Comparison of ENCODE assay signal across 29 mouse cellular contexts in the genomic region with DNA sequence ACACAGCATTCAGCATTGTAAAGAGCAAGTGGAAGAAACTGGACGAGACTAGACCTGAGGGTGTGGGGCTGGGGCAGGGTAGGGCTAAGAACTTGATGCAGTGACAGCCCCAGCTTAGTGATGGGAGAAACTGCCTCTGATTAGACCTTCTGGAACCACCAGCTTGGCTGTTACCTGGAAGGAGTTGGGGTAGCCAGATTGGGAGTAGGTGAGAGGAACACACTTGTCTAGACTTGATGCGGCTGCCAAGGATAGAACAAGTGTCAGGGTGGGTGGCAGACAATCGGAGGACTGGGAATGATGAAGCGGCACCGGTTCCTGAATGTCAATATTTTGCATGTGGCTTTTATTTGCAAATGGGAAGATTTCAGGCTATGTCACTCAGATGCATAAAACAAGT. TPM values are rescaled to one million over a fixed set of nuclear protein-coding genes. Genes with fewer than 3 reads are reported as not detected.
DNase-seq lines count a peak whose midpoint lies in the region; ATAC-seq lines count a peak whose summit lies in the region.
"Had no signal": no experiment of that assay in that cellular context is flagged by ENCODE, and none has a peak within 500 bp of the region (broad histone marks: within the 10 kb centered on the region; RNA-seq: fewer than 3 reads in every experiment).

No protein-coding gene starts in this region.

- 0 out of 2 replicates have a peak, but pooled peaks cover 2% of the 10 kb centered on the region for H3K4me1 ChIP-seq in midbrain, embryonic 11.5 days (ENCODE audit: control insufficient read depth, insufficient read depth, low read length)
- H3K4me1 ChIP-seq in midbrain, embryonic 13.5 days (replicated peaks): peaks cover 27% of the 10 kb centered on the region
- no peaks in the 10 kb centered on the region for H3K4me1 ChIP-seq in kidney, embryonic 16.5 days (ENCODE audit: insufficient read depth, low read length)
- H3K4me1 ChIP-seq: liver, embryonic 12.5 days; megakaryocyte, embryonic 14.5 days had no signal

- H3K4me2 ChIP-seq in midbrain, embryonic 11.5 days: no peak overlapping the region
- no peak overlapping the region for H3K4me2 ChIP-seq in midbrain, embryonic 13.5 days (replicated peaks)
- no peak overlapping the region for H3K4me2 ChIP-seq in kidney, embryonic 16.5 days (replicated peaks; ENCODE audit: low read depth, low read length)
- H3K4me2 ChIP-seq: heart, embryonic 11.5 days; liver, embryonic 12.5 days had no signal

- H3K27me3 ChIP-seq in midbrain, embryonic 11.5 days (ENCODE audit: control insufficient read depth, insufficient read depth, low read length): no peaks in the 10 kb centered on the region
- 0 out of 2 replicates have a peak, but pooled peaks cover 3% of the 10 kb centered on the region for H3K27me3 ChIP-seq in midbrain, embryonic 13.5 days
- H3K27me3 ChIP-seq in kidney, embryonic 16.5 days (ENCODE audit: insufficient read depth, low read length): no peaks in the 10 kb centered on the region
- H3K27me3 ChIP-seq: liver, embryonic 12.5 days had no signal

- no peak overlapping the region for H3K4me3 ChIP-seq in midbrain, embryonic 11.5 days (ENCODE audit: low read depth, low read length)
- H3K4me3 ChIP-seq in midbrain, embryonic 13.5 days (replicated peaks): no peak overlapping the region
- H3K4me3 ChIP-seq in kidney, embryonic 16.5 days (ENCODE audit: low read length): no peak overlapping the region
- H3K4me3 ChIP-seq: gastrocnemius, adult 2 months; liver, embryonic 12.5 days; megakaryocyte, embryonic 14.5 days; myocyte had no signal

- no peaks in the 10 kb centered on the region for H3K9me3 ChIP-seq in midbrain, embryonic 11.5 days (ENCODE audit: control insufficient read depth, low read length)
- H3K9me3 ChIP-seq in midbrain, embryonic 13.5 days: no peaks in the 10 kb centered on the region
- no peaks in the 10 kb centered on the region for H3K9me3 ChIP-seq in kidney, embryonic 16.5 days (ENCODE audit: low read length)
- H3K9me3 ChIP-seq: liver, embryonic 12.5 days; megakaryocyte, embryonic 14.5 days had no signal

- peak; percentile 54 for ATAC-seq in frontal cortex, adult (ENCODE audit: low TSS enrichment)
- no peak for ATAC-seq in midbrain, embryonic 11.5 days (ENCODE audit: low FRiP score)
- ATAC-seq in midbrain, embryonic 13.5 days: no peak
- ATAC-seq in kidney, embryonic 16.5 days (ENCODE audit: low FRiP score, low TSS enrichment): no peak
- ATAC-seq: activated CD4-positive, CD25-positive, alpha-beta regulatory T cell, adult 4 months; forebrain, embryonic 14.5 days; intestine, postnatal 0 days; liver, embryonic 12.5 days; liver, postnatal 0 days; lung, postnatal 0 days; midbrain, embryonic 16.5 days had no signal

- no peaks in the 10 kb centered on the region for H3K36me3 ChIP-seq in midbrain, embryonic 11.5 days (ENCODE audit: control insufficient read depth, insufficient read depth, low read length)
- no peaks in the 10 kb centered on the region for H3K36me3 ChIP-seq in midbrain, embryonic 13.5 days
- H3K36me3 ChIP-seq in kidney, embryonic 16.5 days (ENCODE audit: insufficient read depth, low read length): no peaks in the 10 kb centered on the region
- H3K36me3 ChIP-seq: liver, embryonic 12.5 days had no signal

- WGBS in midbrain, embryonic 11.5 days: 90% methylated on average over 5 of the region's 5 CpGs
- 89% methylated on average over 5 of the region's 5 CpGs for WGBS in midbrain, embryonic 13.5 days
- WGBS in kidney, embryonic 16.5 days: 88% methylated on average over 5 of the region's 5 CpGs

- no peak for DNase-seq in frontal cortex, postnatal 10 days (ENCODE audit: low spot score in 2 of 2)
- DNase-seq in midbrain, embryonic 11.5 days (ENCODE audit: low spot score, missing footprints): peak; percentile 45
- DNase-seq in right cerebral cortex, adult 2 months (ENCODE audit: low spot score in 2 of 2): peak; percentile 55 to 60
- DNase-seq in right cerebral cortex, postnatal 10 days (ENCODE audit: low spot score in 2 of 2): no peak
- DNase-seq in thymus, postnatal 4 days: no peak
- DNase-seq: adrenal gland, adult 2 months; cerebellum, adult 8-10 months; cerebellum, postnatal 36 days; gastrocnemius, adult 2 months; gastrocnemius, postnatal 36 days; heart, adult 18-20 months; heart, postnatal 36 days; kidney, adult 9 months; kidney, postnatal 14 days; left cerebral cortex, postnatal 4 days; liver, postnatal 0 days; lung, postnatal 4 days had no signal

- H3K27ac ChIP-seq in midbrain, embryonic 11.5 days (ENCODE audit: low read depth, low read length): no peak overlapping the region
- no peak overlapping the region for H3K27ac ChIP-seq in midbrain, embryonic 13.5 days
- no peak overlapping the region for H3K27ac ChIP-seq in kidney, embryonic 16.5 days (ENCODE audit: low read length)
- H3K27ac ChIP-seq: gastrocnemius, adult 2 months; liver, embryonic 12.5 days had no signal

- no peak overlapping the region for H3K9ac ChIP-seq in midbrain, embryonic 11.5 days (ENCODE audit: low read length)
- H3K9ac ChIP-seq in midbrain, embryonic 13.5 days (replicated peaks): no peak overlapping the region
- H3K9ac ChIP-seq in kidney, embryonic 16.5 days (replicated peaks; ENCODE audit: low read length): no peak overlapping the region
- H3K9ac ChIP-seq: liver, embryonic 12.5 days; liver, postnatal 0 days had no signal

RNA-seq across cellular contexts. Expression of a gene that starts 21.2 kb away (rescaled TPM):
- 272 and 295 TPM in 2 replicates for polyA plus RNA-seq in midbrain, embryonic 11.5 days (2014; fragmentation: Nextera tagmentation; extraction: Ambion mirVana)
- 711 and 713 TPM in 2 replicates for polyA plus RNA-seq in midbrain, embryonic 13.5 days (2015; fragmentation: Nextera tagmentation; extraction: Ambion mirVana)
- 9.8 and 12.9 TPM in 2 replicates for polyA plus RNA-seq in kidney, embryonic 16.5 days (2015; fragmentation: Nextera tagmentation; extraction: Ambion mirVana)

Comparison
In these comparisons a context has a peak if more than half of its experiments do, and no peak if none do; other contexts are left out.
1. DNase-seq: peak in midbrain, embryonic 11.5 days (single experiment) and right cerebral cortex, adult 2 months (2 of 2); none in frontal cortex, postnatal 10 days (0 of 2), right cerebral cortex, postnatal 10 days (0 of 2) and thymus, postnatal 4 days (single experiment).
2. RNA of a gene that starts 21.2 kb away (polyA plus RNA-seq): 711 to 713 TPM in midbrain, embryonic 13.5 days and 272 to 295 TPM in midbrain, embryonic 11.5 days; 9.8 to 12.9 TPM in kidney, embryonic 16.5 days; every median in the first group is over 10 times any median in the second.